Mouse (Mus musculus): ENCODE data around the gene Ndufb6. TPM values are rescaled to one million over a fixed set of nuclear protein-coding genes. Genes with fewer than 3 reads are reported as not detected.

Ndufb6 gene
- polyA plus RNA-seq (2014; fragmentation: Illumina TruSeq; extraction: RNeasy Lipid Tissue Mini Kit (QIAGEN cat#74804); ENCODE audit: low read depth, low replicate concordance) = 232 TPM

GRCm38 (mm10) chr4:40279276-40279900 lies at the start of gene Ndufb6:
Ndufb6 (minus strand) TSS chr4:40279421.

GRCm38 (mm10) chr4:40269430-40270032 lies 9.7 kb downstream of the Ndufb6 start, which contains the start of the genes Smim27 and Topors:
Smim27 (plus strand) TSS chr4:40269579.
Topors (minus strand) TSS chr4:40269850.

GRCm38 (mm10) chr4:40239409-40240271 lies 39.6 kb downstream of the Ndufb6 start, which contains the start of gene Ddx58:
Ddx58 (minus strand) TSS chr4:40239828.

Other genes with a start within 250 kb of the Ndufb6 start
- 109 TPM for gene Aco1, start 136.3 kb downstream of the Ndufb6 start, polyA plus RNA-seq (2014; fragmentation: Illumina TruSeq; extraction: RNeasy Lipid Tissue Mini Kit (QIAGEN cat#74804); ENCODE audit: low read depth, low replicate concordance)
- gene Ddx58, start 39.6 kb downstream of the Ndufb6 start, polyA plus RNA-seq (2014; fragmentation: Illumina TruSeq; extraction: RNeasy Lipid Tissue Mini Kit (QIAGEN cat#74804); ENCODE audit: low read depth, low replicate concordance) = 30.8 TPM
- gene Smim27, start 9.8 kb downstream of the Ndufb6 start, polyA plus RNA-seq (2014; fragmentation: Illumina TruSeq; extraction: RNeasy Lipid Tissue Mini Kit (QIAGEN cat#74804); ENCODE audit: low read depth, low replicate concordance) = 10.6 TPM
- 25.9 TPM for gene Topors, start 9.6 kb downstream of the Ndufb6 start, polyA plus RNA-seq (2014; fragmentation: Illumina TruSeq; extraction: RNeasy Lipid Tissue Mini Kit (QIAGEN cat#74804); ENCODE audit: low read depth, low replicate concordance)
- not detected for gene Tmem215, start 192.8 kb upstream of the Ndufb6 start, polyA plus RNA-seq (2014; fragmentation: Illumina TruSeq; extraction: RNeasy Lipid Tissue Mini Kit (QIAGEN cat#74804); ENCODE audit: low read depth, low replicate concordance)

Data from liver, adult 10 weeks (tissue).